Mouse (Mus musculus): ENCODE data around the gene Map2k6.

Gene Map2k6

GRCm38 (mm10) chr11:110403602-110404001 lies 4.7 kb downstream of the Map2k6 start:
- DNase-seq (ENCODE audit: low read depth, low spot score) = no peak

- no peak for DNase-seq (ENCODE audit: low read depth, low spot score)
Measured at GRCm38 (mm10) chr11:110405607-110406006, 6.7 kb downstream of the Map2k6 start.

- DNase-seq (ENCODE audit: low read depth, low spot score) = no peak
Measured at GRCm38 (mm10) chr11:110409131-110409530, 10.2 kb downstream of the Map2k6 start.

DNA sequence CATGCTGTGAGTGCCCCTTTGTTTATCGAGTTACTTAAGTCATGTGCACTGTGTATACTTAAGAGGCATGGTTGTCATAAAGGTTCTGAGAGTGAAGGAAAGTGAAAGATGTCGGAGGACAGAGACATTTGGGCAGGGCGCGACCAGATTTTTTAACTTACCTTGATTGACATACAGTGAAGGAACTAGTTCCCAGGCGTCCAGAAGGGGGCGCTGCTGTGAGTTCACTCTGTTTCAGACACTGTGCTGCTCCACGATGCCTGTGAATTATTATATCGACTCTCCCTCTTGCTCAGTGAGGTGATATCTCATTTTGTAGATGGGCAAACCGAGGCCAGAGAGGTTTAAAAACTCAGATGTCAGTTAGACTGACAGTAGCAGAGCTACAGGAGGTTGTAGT lies 10.9 kb downstream of the Map2k6 start:
- no peak for DNase-seq (ENCODE audit: low read depth, low spot score)

DNA sequence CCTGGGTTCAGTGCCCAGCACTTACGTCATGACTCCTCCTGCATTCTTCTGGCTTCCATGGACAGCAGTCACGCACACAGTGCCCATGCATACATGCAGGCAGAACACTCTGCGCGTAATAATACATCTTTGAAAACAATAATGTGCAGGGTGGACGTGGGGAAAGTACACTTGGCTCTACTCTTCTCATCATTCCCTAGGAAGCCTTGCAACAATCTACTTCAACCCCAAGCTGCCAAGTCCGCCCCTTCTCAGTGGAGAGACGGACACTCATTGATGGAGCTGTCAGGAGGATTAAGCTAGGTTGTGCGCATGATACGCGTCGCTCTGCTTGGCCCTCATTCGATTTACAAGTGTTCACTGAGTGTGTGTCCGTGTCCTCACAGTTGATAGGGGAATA lies 12.7 kb downstream of the Map2k6 start:
- DNase-seq (ENCODE audit: low read depth, low spot score) = no peak

DNA sequence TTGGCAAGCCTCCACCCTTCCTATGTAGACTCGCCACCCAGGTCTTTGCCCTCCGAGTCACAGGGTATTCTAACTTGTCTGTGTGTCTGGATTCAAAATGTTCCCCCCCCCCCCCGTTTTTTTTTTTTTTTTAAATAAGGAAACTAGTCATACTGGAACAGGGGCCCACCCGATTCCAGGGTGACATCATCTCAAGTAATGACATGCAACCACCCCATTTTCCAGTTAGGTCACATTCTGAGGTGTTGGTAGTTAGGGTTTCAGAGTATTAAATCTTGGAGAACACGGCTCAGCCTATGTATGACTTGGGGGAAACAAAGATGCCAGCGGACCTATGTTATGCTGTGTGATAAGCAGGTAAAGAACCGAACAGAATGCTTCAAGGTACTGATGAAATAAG lies 15.3 kb downstream of the Map2k6 start:
- no peak for DNase-seq (ENCODE audit: low read depth, low spot score)

- DNase-seq (ENCODE audit: low read depth, low spot score) = no peak
Measured at GRCm38 (mm10) chr11:110416691-110417090, 17.8 kb downstream of the Map2k6 start.

GRCm38 (mm10) chr11:110420463-110420862 lies 21.5 kb downstream of the Map2k6 start:
- DNase-seq (ENCODE audit: low read depth, low spot score) = no peak

DNA sequence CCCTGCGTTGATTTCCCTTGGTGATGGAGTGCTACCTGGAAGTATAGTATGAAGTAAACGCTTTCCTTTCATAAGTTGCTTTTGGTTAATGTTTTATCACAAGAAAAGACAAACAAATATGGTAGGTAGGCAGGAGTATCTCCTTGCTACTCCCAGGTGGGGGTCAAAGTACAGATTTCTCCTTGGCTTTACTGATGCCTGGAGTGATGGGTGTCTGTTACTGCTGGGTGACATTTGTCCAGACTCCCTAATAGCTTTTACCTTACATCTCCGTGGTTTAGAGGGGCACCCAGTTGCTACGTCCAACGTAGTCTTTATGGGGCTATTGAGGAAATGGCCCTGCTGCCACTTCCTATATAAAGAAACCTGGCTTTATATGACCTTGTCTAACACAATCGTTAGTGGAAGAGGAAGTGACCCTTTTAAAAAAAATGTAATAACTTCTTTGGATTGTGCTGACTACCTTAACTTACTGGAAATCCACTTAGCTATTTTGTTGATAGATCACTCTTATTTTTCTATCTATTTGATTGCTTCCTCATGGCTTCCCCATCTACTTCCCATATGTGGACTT lies 27.7 kb downstream of the Map2k6 start:
- no peak for DNase-seq (ENCODE audit: low read depth, low spot score)

GRCm38 (mm10) chr11:110427159-110427561 lies 28.2 kb downstream of the Map2k6 start:
- no peak for DNase-seq (ENCODE audit: low read depth, low spot score)

- no peak for DNase-seq (ENCODE audit: low read depth, low spot score)
Measured at GRCm38 (mm10) chr11:110428999-110429398, 30.1 kb downstream of the Map2k6 start.

DNA sequence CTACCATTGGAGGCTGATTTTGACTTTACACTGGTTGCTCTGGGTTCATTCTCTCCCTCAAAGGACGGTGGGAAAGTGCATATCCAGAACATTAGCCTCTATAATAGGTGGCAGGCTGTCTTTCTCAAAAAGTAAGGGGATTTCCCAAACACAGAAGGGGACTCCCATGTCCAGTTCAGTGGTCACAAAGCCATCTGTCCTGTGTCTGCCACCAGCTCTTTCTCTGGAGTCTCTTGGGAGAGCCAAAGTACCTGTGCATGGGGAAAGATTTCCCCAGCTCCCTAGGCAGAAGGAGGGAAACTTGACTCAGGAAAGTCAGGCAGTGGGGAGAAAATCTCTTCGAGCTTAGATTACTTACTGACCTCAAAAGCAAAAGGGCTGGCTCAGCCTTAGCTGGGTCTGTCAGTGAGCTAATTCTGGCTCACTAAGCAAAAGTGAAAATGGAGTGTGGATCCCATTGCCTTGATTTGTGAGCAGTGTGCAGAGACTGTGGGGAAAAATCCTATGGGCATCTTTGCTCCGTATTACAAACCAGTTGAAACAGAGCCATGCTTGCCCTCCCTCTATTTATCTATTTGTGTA lies 31.0 kb downstream of the Map2k6 start:
- DNase-seq (ENCODE audit: low read depth, low spot score) = no peak

DNA sequence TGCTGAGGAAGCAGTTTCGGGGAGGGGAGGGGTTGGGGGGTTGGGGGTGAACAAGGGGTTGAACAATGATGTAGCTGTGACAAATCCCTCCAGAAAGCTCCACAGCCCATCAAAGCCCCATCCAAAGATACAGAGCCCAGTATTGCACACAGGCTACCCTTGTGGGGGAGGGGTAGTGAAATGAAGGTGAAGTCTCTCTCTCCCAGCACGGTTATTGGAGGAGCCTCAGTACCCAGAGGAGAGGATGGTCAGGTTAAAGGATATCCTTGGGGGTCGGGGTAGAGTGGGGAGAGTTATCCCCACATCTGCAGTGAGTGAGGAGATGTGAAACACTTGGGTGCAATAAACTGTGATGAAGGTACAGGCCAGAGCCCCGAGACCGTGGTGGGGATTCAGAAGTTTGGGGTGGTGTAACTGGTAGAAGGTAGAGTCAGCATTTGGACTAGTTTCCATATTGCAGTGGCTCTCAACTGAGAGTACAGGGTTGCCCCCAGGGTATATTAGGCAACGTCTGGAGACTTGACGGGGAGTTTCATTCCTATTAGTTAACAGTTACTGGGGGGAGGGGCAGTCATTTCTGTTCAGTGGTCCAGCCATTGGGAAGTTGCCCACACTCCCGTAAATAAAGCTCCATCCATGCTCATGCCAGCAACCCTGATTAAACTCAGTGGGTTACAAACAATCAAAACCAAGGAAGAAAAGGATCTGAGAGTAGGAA lies 37.1 kb downstream of the Map2k6 start:
- DNase-seq (ENCODE audit: low read depth, low spot score) = no peak

- no peak for DNase-seq (ENCODE audit: low read depth, low spot score)
Measured at GRCm38 (mm10) chr11:110436998-110437397, 38.1 kb downstream of the Map2k6 start.

- no peak for DNase-seq (ENCODE audit: low read depth, low spot score)
Measured at GRCm38 (mm10) chr11:110438135-110438534, 39.2 kb downstream of the Map2k6 start.

DNA sequence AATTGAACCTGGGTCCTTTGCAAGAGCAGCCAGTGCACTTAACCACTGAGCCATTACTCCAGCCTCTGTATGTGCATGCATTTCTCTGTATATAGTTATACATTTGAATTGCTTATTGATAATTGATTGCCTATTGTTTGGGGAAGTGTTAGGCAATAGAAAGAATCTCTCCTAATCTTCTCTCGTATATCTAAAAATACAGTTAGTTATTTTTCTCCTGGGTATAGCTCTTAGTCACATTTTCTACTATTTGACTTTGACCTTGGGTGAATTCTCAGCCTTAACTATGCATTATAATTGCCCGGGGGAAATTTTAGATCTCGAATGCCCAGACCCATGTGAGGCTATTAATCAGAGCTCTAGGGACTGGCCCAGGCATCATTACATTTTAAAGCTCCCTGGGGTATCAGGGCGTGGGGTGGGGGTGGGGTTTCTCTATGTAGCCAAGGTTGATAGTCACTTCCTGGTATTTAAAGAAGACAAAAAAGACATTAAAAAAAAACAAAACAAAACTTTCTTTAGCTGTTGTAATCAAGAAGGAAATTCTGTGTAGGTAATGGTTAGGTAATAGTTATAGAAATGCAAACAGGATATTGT lies 39.9 kb downstream of the Map2k6 start:
- DNase-seq (ENCODE audit: low read depth, low spot score) = no peak

DNA sequence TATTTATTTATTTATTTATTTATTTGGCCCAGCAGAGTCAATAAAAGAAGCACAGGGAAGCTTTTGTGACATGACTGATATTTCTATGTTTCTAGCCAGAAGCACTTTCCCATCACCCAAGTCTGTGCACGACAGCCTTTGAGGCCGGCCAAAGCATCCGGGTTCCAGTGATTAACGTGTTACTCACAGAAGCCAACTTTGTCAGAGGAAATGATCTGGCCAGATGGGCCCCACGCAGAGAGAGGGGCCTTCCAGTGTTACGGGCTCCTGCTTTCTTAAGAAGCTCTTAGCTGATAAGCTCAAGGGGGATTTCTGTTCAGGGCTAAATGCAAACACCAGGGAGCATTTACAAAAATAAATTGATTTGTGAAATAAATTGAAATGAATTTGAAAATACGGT lies 40.4 kb downstream of the Map2k6 start:
- DNase-seq (ENCODE audit: low read depth, low spot score) = no peak

GRCm38 (mm10) chr11:110444576-110444975 lies 45.7 kb downstream of the Map2k6 start:
- no peak for DNase-seq (ENCODE audit: low read depth, low spot score)

DNA sequence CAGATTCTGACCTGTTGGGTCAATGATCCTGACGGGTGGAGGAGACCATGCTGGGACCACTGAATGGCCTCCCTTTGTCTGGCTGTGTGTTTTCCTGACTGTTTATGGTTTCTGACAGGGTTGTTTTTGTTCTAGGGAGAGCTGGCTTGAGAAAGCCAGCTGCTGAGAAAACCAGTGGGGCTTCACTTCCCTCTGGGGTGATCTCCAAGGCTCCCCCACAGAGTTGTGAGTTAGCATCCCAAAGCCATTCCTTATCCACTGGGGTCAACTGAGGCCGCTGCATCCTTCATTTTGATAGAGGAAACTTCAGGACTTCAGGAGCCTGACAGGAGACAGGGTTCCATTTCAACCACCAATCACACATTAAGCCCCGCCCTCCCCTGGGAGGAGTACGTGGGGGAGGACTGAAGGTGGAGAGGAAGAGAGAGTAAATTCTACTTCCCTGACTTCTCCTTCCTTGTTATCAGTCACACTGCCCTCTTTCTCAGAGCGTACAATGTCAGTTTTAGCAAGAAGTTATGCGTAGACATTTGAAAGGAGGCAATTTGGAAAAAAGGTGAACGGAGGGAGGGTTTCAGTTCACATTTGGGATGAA lies 49.3 kb downstream of the Map2k6 start:
- no peak for DNase-seq (ENCODE audit: low read depth, low spot score)

DNA sequence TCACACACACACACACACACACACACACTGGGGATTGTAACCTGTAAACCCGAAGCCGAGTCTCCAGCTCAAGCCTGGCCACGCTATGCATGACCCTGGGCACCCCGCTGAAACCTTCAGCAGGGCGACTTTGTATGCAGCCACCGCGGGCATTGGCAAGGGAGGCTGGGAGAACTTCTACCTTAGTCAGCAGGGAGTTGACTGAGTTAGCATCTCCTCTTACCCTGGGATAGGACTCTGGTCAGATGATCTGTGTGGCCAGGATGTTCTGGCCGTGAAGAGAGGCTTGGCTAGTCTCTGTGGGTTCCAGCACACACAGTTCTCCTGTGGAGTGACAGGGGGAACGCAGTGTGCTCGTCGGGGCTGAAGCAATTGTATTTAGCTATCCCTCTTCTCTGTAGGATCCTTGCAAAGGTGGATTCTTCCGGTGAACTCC lies 49.8 kb downstream of the Map2k6 start:
- DNase-seq (ENCODE audit: low read depth, low spot score) = no peak

- DNase-seq (ENCODE audit: low read depth, low spot score) = no peak
Measured at GRCm38 (mm10) chr11:110449183-110449582, 50.3 kb downstream of the Map2k6 start.

- no peak for DNase-seq (ENCODE audit: low read depth, low spot score)
Measured at GRCm38 (mm10) chr11:110450091-110450757, 51.3 kb downstream of the Map2k6 start.
